15 mouse cellular contexts compared by ENCODE assay signal in genomic region chr13:73418297-73418696, GRCm38 (mm10). TPM values are rescaled to one million over a fixed set of nuclear protein-coding genes. Genes with fewer than 3 reads are reported as not detected.
DNase-seq lines count a peak whose midpoint lies in the region; ATAC-seq and TF ChIP-seq lines count a peak whose summit lies in the region.
"Had no signal": no experiment of that assay in that cellular context is flagged by ENCODE, and none has a peak within 500 bp of the region (broad histone marks: within the 10 kb centered on the region; RNA-seq: fewer than 3 reads in every experiment).

No protein-coding gene starts in this region.

- WGBS in forebrain, embryonic 12.5 days, result 49% methylated on average over 12 of the region's 12 CpGs
- 60% methylated on average over 12 of the region's 12 CpGs for WGBS in forebrain, embryonic 10.5 days
- WGBS in midbrain, embryonic 11.5 days, result 63% methylated on average over 12 of the region's 12 CpGs
- 37% methylated on average over 12 of the region's 12 CpGs for WGBS in midbrain, postnatal 0 days
- 26% methylated on average over 12 of the region's 12 CpGs for WGBS in midbrain, embryonic 16.5 days

- peaks cover 8% of the 10 kb centered on the region; the same call in 1 of the 2 replicates for H3K27me3 ChIP-seq in forebrain, embryonic 12.5 days
- H3K27me3 ChIP-seq in forebrain, embryonic 10.5 days (ENCODE audit: poor library complexity, severe bottlenecking), result 0 out of 2 replicates have a peak, but pooled peaks cover 5% of the 10 kb centered on the region
- no peaks in the 10 kb centered on the region for H3K27me3 ChIP-seq in midbrain, embryonic 11.5 days (ENCODE audit: control insufficient read depth, insufficient read depth, low read length)
- no peaks in the 10 kb centered on the region for H3K27me3 ChIP-seq in midbrain, postnatal 0 days (ENCODE audit: insufficient read depth, low read length)
- H3K27me3 ChIP-seq in midbrain, embryonic 16.5 days (ENCODE audit: control insufficient read depth, insufficient read depth, low read depth, low read length), result no peaks in the 10 kb centered on the region; the same call in 1 of the 2 replicates

- H3K9ac ChIP-seq in forebrain, embryonic 12.5 days, result no peak overlapping the region
- H3K9ac ChIP-seq in midbrain, embryonic 11.5 days (ENCODE audit: low read length), result no peak overlapping the region
- no peak overlapping the region for H3K9ac ChIP-seq in midbrain, postnatal 0 days (replicated peaks; ENCODE audit: low read length, poor library complexity, severe bottlenecking)
- peak overlapping the region; percentile 11; the same call in 1 of the 2 replicates for H3K9ac ChIP-seq in midbrain, embryonic 16.5 days (ENCODE audit: low read depth, low read length)
- H3K9ac ChIP-seq: embryonic facial prominence, embryonic 13.5 days; heart, embryonic 12.5 days; lung, embryonic 14.5 days had no signal

- no peak overlapping the region for H3K27ac ChIP-seq in forebrain, embryonic 12.5 days
- no peak overlapping the region for H3K27ac ChIP-seq in forebrain, embryonic 10.5 days
- no peak overlapping the region for H3K27ac ChIP-seq in midbrain, embryonic 11.5 days (ENCODE audit: low read depth, low read length)
- no peak overlapping the region for H3K27ac ChIP-seq in midbrain, postnatal 0 days (ENCODE audit: low read depth, low read length)
- H3K27ac ChIP-seq in midbrain, embryonic 16.5 days (ENCODE audit: low read length), result 0 out of 2 replicates have a peak overlapping the region, but pooled peaks have one; percentile 28
- H3K27ac ChIP-seq: embryonic facial prominence, embryonic 13.5 days; macrophage had no signal

- TF ChIP-seq CTCF in midbrain, postnatal 0 days (IDR thresholded peaks at IDR 0.05), result no peak

- H3K36me3 ChIP-seq in forebrain, embryonic 12.5 days (replicated peaks), result no peaks in the 10 kb centered on the region
- no peaks in the 10 kb centered on the region for H3K36me3 ChIP-seq in forebrain, embryonic 10.5 days (replicated peaks)
- H3K36me3 ChIP-seq in midbrain, embryonic 11.5 days (ENCODE audit: control insufficient read depth, insufficient read depth, low read length), result no peaks in the 10 kb centered on the region
- no peaks in the 10 kb centered on the region for H3K36me3 ChIP-seq in midbrain, postnatal 0 days (ENCODE audit: insufficient read depth, low read length)
- H3K36me3 ChIP-seq in midbrain, embryonic 16.5 days (ENCODE audit: control insufficient read depth, insufficient read depth, low read length), result no peaks in the 10 kb centered on the region
- H3K36me3 ChIP-seq: embryonic facial prominence, embryonic 13.5 days; heart, embryonic 12.5 days had no signal

- peak; percentile 64 for ATAC-seq in forebrain, embryonic 12.5 days (ENCODE audit: low FRiP score)
- ATAC-seq in midbrain, embryonic 11.5 days (ENCODE audit: low FRiP score), result peak; percentile 48; the same call in 1 of the 2 replicates
- no peak for ATAC-seq in midbrain, postnatal 0 days (ENCODE audit: low FRiP score)
- ATAC-seq in common myeloid progenitor, adult 5-6 weeks (replicated peaks; ENCODE audit: low read depth, poor library complexity, severe bottlenecking), result 0 out of 2 replicates have a peak, but pooled peaks have one; percentile 22
- no peak for ATAC-seq in midbrain, embryonic 16.5 days
- ATAC-seq: intestine, embryonic 16.5 days had no signal

- no peak overlapping the region for H3K4me3 ChIP-seq in forebrain, embryonic 12.5 days (replicated peaks)
- H3K4me3 ChIP-seq in forebrain, embryonic 10.5 days, result no peak overlapping the region
- H3K4me3 ChIP-seq in midbrain, embryonic 11.5 days (ENCODE audit: low read depth, low read length), result no peak overlapping the region
- no peak overlapping the region for H3K4me3 ChIP-seq in midbrain, postnatal 0 days (ENCODE audit: low read depth, low read length)
- H3K4me3 ChIP-seq in midbrain, embryonic 16.5 days (ENCODE audit: low read depth, low read length), result no peak overlapping the region
- H3K4me3 ChIP-seq: embryonic facial prominence, embryonic 13.5 days; heart, embryonic 12.5 days had no signal

- H3K9me3 ChIP-seq in forebrain, embryonic 12.5 days, result no peaks in the 10 kb centered on the region
- H3K9me3 ChIP-seq in forebrain, embryonic 10.5 days, result no peaks in the 10 kb centered on the region
- H3K9me3 ChIP-seq in midbrain, embryonic 11.5 days (ENCODE audit: control insufficient read depth, low read length), result no peaks in the 10 kb centered on the region
- no peaks in the 10 kb centered on the region for H3K9me3 ChIP-seq in midbrain, postnatal 0 days (ENCODE audit: low read length)
- no peaks in the 10 kb centered on the region for H3K9me3 ChIP-seq in midbrain, embryonic 16.5 days (replicated peaks; ENCODE audit: control insufficient read depth, low read length, poor library complexity, severe bottlenecking)
- H3K9me3 ChIP-seq: embryonic facial prominence, embryonic 13.5 days; heart, embryonic 12.5 days had no signal

- peaks cover 15% of the 10 kb centered on the region; the same call in 1 of the 2 replicates for H3K4me1 ChIP-seq in forebrain, embryonic 12.5 days
- H3K4me1 ChIP-seq in forebrain, embryonic 10.5 days, result peaks cover 17% of the 10 kb centered on the region
- H3K4me1 ChIP-seq in midbrain, embryonic 11.5 days (ENCODE audit: control insufficient read depth, insufficient read depth, low read length), result no peaks in the 10 kb centered on the region; the same call in 1 of the 2 replicates
- no peaks in the 10 kb centered on the region for H3K4me1 ChIP-seq in midbrain, postnatal 0 days (ENCODE audit: insufficient read depth, low read length)
- peaks cover 3% of the 10 kb centered on the region; the same call in 1 of the 2 replicates for H3K4me1 ChIP-seq in midbrain, embryonic 16.5 days (ENCODE audit: control insufficient read depth, insufficient read depth, low read length)
- H3K4me1 ChIP-seq: embryonic facial prominence, embryonic 13.5 days had no signal

- no peak overlapping the region for H3K4me2 ChIP-seq in forebrain, embryonic 12.5 days
- no peak overlapping the region for H3K4me2 ChIP-seq in midbrain, embryonic 11.5 days
- H3K4me2 ChIP-seq in midbrain, postnatal 0 days (ENCODE audit: low read depth, low read length, poor library complexity, severe bottlenecking), result no peak overlapping the region
- no peak overlapping the region for H3K4me2 ChIP-seq in midbrain, embryonic 16.5 days (ENCODE audit: low read length)
- H3K4me2 ChIP-seq: embryonic facial prominence, embryonic 13.5 days; heart, embryonic 12.5 days; lung, embryonic 14.5 days had no signal

- no peak for DNase-seq in forebrain, embryonic 10.5 days (ENCODE audit: extremely low spot score, low spot score)
- DNase-seq in midbrain, embryonic 11.5 days (ENCODE audit: low spot score, missing footprints), result no peak
- DNase-seq in midbrain, postnatal 0 days (ENCODE audit: low spot score), result no peak
- DNase-seq in adrenal gland, postnatal 4 days (ENCODE audit: low spot score in 2 of 2), result no peak
- DNase-seq in left cerebral cortex, adult 11 months (ENCODE audit: low spot score), result no peak
- DNase-seq: right cerebral cortex, adult 18-20 months; thymus, adult 18-20 months had no signal

RNA-seq across cellular contexts. Expression of gene Lpcat1, which starts 48.7 kb away (rescaled TPM):
- polyA plus RNA-seq in forebrain, embryonic 12.5 days (2016; fragmentation: Nextera tagmentation; extraction: Ambion mirVana), result 65.9 and 67.0 TPM in 2 replicates
- 63.5 and 67.3 TPM in 2 replicates for polyA plus RNA-seq in forebrain, embryonic 10.5 days (2016; fragmentation: Nextera tagmentation; extraction: Ambion mirVana)
- 52.0 and 53.5 TPM in 2 replicates for polyA plus RNA-seq in midbrain, embryonic 11.5 days (2014; fragmentation: Nextera tagmentation; extraction: Ambion mirVana)
- total RNA-seq in midbrain, postnatal 0 days (2014; rRNA removed), result 168 and 225 TPM in 2 replicates
- polyA plus RNA-seq in midbrain, postnatal 0 days (2015; fragmentation: Nextera tagmentation; extraction: Ambion mirVana), result 83.4 and 86.2 TPM in 2 replicates
- 14.2 and 18.7 TPM in 2 replicates for total RNA-seq in common myeloid progenitor, adult 5-6 weeks (2017)
- polyA plus RNA-seq in midbrain, embryonic 16.5 days (2015; fragmentation: Nextera tagmentation; extraction: Ambion mirVana), result 75.7 and 78.3 TPM in 2 replicates
- 10 to 100 TPM; 34.8 to 35.5 TPM for total RNA-seq in adrenal gland, postnatal 4 days (2021)

Comparison
In these comparisons a context has a peak if more than half of its experiments do, and no peak if none do; other contexts are left out.
1. ATAC-seq: peak in forebrain, embryonic 12.5 days (single experiment), midbrain, embryonic 11.5 days (single experiment) and common myeloid progenitor, adult 5-6 weeks (single experiment); none in midbrain, postnatal 0 days (single experiment) and midbrain, embryonic 16.5 days (single experiment).